Mouse (Mus musculus) lung, postnatal 0 days (tissue): Measurements from ENCODE around the gene Usp30. TPM values are rescaled to one million over a fixed set of nuclear protein-coding genes. Genes with fewer than 3 reads are reported as not detected.

ENCODE experiments used
- ATAC-seq: fragments of 200-750 bp; cut with Nextera tagmentation; 2 replicates; pipeline ENCODE4 v1.8.0; 2017; ENCODE audit warnings: moderate library complexity
- DNase-seq: peaks from one replicate; pipeline ENCODE4 v3.0.0-alpha.2; 2016; ENCODE audit warnings: low spot score
- H3K27ac ChIP-seq: fragments of 300-500 bp; sonication (generic); 2 replicates; pipeline ENCODE4 v1.5.1; 2014; ENCODE audit warnings: antibody characterized with exemption, mild to moderate bottlenecking, low read length, mixed read lengths
- H3K27me3 ChIP-seq: fragments of 300-500 bp; sonication (generic); replicated peaks from 2 replicates; pipeline ENCODE4 v1.6.1; 2014; ENCODE audit warnings: low read length, mixed read lengths; ENCODE audit not compliant: insufficient read depth
- H3K36me3 ChIP-seq: fragments of 300-500 bp; sonication (generic); 2 replicates; pipeline ENCODE4 v1.6.1; 2014; ENCODE audit warnings: low read length, mixed read lengths; ENCODE audit not compliant: insufficient read depth
- H3K4me1 ChIP-seq: fragments of 300-500 bp; sonication (generic); 2 replicates; pipeline ENCODE4 v1.6.1; 2014; ENCODE audit warnings: antibody characterized with exemption, low read depth, low read length, mixed read lengths; ENCODE audit not compliant: insufficient read depth
- H3K4me2 ChIP-seq: fragments of 300-500 bp; sonication (generic); replicated peaks from 2 replicates; pipeline ENCODE4 v1.6.1; 2014; ENCODE audit warnings: low read depth, mild to moderate bottlenecking, low read length, moderate library complexity, mixed read lengths
- H3K4me3 ChIP-seq: fragments of 300-500 bp; sonication (generic); 2 replicates; pipeline ENCODE4 v1.5.1; 2014; ENCODE audit warnings: low read depth, low read length
- H3K9ac ChIP-seq: fragments of 300-500 bp; sonication (generic); replicated peaks from 2 replicates; pipeline ENCODE4 v1.6.1; 2014; ENCODE audit warnings: low read depth, mild to moderate bottlenecking
- H3K9me3 ChIP-seq: fragments of 300-500 bp; sonication (generic); 2 replicates; pipeline ENCODE4 v1.6.1; 2016; ENCODE audit warnings: low read length, mixed read lengths
- CTCF ChIP-seq: IDR thresholded peaks from 2 replicates; pipeline ENCODE4 v1.5.1; 2016; ENCODE audit warnings: antibody characterized with exemption, mild to moderate bottlenecking
- EP300 ChIP-seq: IDR thresholded peaks from 2 replicates; pipeline ENCODE4 v1.6.1; 2016; ENCODE audit warnings: antibody characterized with exemption, mild to moderate bottlenecking, control low read depth
- WGBS: fragments of 180-500 bp; shearing (Covaris S2); extraction: QIAGEN DNeasy Blood & Tissue Kit; methylation state at CpG from one replicate; pipeline ENCODE4 v1.1.7; 2014; 5-methylcytosine and 5-hydroxymethylcytosine counted together
- polyA plus RNA-seq: library from polyadenylated mRNA; unstranded; fragments of >200 nt; fragmentation: Nextera tagmentation; extraction: Ambion mirVana; gene quantifications from 2 replicates; pipeline ENCODE4 v1.2.1, GENCODE M21; 2015

Gene Usp30
- polyA plus RNA-seq, 1 experiment from 2014 or later = 8.7 TPM

DNA sequence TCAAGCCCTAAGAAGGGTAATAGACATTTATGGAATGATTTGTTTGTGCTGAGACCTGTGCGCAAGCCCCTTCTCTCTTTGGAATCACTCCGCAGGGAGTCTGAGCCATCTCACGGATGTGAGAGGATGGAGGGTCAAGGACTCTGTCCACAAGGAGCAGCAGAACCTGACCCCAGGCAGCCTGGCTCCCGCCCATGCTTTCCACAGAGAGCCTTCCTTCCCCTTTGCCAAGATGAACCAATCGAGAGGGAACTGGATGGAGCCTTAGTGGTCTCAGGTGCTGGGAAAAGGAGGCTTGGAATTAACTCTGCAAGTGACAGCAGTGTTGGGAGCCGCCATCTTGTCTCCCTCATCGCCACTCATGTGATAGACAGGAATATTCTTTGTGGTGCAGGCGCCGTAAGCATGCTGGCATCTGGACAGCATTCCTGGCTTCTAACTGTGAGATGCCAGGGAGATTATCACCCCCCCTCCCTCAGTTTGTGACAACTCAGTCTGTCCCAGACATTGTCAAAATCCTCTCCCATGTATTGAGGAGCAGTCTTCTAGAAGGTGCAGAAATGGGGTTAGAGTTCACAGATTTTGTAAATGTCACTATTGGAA, 8.0 kb upstream of the Usp30 start:
- TF ChIP-seq CTCF (no peak), EP300 (no peak)
- 80% methylated on average over 9 of the region's 9 CpGs for WGBS
- Histone ChIP-seq H3K9me3 (no peaks in the 10 kb centered on the region), H3K27ac (no peak overlapping the region), H3K9ac (no peak overlapping the region), H3K36me3 (no peaks in the 10 kb centered on the region), H3K27me3 (no peaks in the 10 kb centered on the region), H3K4me2 (no peak overlapping the region), H3K4me3 (no peak overlapping the region), H3K4me1 (no peaks in the 10 kb centered on the region)
- no peak for DNase-seq
- ATAC-seq = no peak

DNA sequence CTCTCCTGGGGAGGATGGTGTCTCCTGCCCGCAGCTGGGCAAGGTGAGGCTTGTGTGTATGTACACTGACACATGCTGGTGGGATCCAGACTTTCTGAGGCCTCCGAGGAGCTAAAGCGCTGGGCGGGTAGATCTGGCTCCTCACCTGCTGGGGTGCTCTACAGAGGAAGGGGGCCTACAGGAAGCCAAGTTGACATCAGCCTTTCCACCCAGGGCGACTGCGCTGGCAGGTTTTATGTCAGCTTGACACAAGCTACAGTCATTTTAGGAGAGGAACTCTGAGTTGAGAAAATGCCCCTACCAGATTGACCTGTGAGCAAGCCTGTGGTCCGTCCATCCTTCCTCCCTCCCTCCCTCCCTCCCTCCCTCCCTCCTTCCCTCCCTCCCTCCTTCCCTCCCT, 3.6 kb upstream of the Usp30 start:
- H3K4me1 ChIP-seq = no peaks in the 10 kb centered on the region
- no peak overlapping the region for H3K9ac ChIP-seq
- ATAC-seq (no peak), DNase-seq (no peak)
- H3K4me3 ChIP-seq = no peak overlapping the region
- no peaks in the 10 kb centered on the region for H3K9me3 ChIP-seq
- H3K27me3 ChIP-seq = no peaks in the 10 kb centered on the region
- 28% methylated on average over 6 of the region's 7 CpGs for WGBS
- H3K27ac ChIP-seq = no peak overlapping the region
- TF ChIP-seq CTCF = no peak
- no peak for TF ChIP-seq EP300
- no peak overlapping the region for H3K4me2 ChIP-seq
- no peaks in the 10 kb centered on the region for H3K36me3 ChIP-seq

DNA sequence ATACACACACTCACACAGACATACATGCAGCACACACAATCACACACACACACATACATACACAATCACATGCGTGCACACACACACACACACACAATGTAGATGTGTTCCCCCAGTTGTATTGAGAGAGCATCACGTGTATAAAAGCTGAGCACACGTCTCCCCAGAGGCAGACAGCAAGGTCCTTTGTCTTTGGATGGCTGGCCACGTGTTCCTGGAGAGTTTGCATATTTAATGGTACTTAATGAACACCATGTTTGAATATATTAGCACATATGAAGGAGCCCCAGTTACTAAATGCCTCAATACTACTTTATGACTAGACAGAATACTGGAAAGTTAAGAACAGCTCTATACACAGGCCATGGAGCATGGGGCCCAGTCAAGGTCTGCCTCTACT, 1.3 kb upstream of the Usp30 start:
- DNase-seq (no peak), ATAC-seq (no peak)
- no peaks in the 10 kb centered on the region for H3K9me3 ChIP-seq
- 68% methylated on average over 4 of the region's 4 CpGs for WGBS
- H3K4me2 ChIP-seq = no peak overlapping the region
- TF ChIP-seq EP300 (no peak), CTCF (no peak)
- H3K27ac ChIP-seq = no peak overlapping the region
- H3K9ac ChIP-seq = no peak overlapping the region
- H3K4me1 ChIP-seq = no peaks in the 10 kb centered on the region
- H3K27me3 ChIP-seq = no peaks in the 10 kb centered on the region
- no peaks in the 10 kb centered on the region for H3K36me3 ChIP-seq
- no peak overlapping the region for H3K4me3 ChIP-seq

DNA sequence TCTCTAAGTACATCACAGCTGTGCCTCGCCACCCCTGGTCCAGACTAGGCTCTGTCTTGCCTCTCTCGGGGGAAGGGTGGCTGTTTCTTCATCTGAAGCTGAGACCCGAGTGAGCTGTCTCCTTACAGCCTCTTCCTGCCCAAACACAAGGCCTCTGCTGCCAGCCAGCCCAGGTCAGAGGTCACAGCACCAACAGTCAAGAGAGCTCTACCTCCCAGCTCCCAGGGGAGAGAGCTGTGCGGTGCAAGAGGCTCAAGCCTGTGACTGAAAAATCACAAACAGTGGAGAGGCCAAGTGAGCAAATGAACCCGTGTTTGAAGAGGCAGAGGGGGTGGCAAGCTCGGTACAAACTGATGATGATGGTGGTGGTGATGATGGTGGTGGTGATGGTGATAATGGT, 1.3 kb downstream of the Usp30 start:
- WGBS = 37% methylated on average over 6 of the region's 6 CpGs
- Histone ChIP-seq H3K4me2 (no peak overlapping the region), H3K9me3 (no peaks in the 10 kb centered on the region), H3K9ac (no peak overlapping the region), H3K4me3 (no peak overlapping the region), H3K4me1 (no peaks in the 10 kb centered on the region), H3K36me3 (no peaks in the 10 kb centered on the region), H3K27ac (no peak overlapping the region), H3K27me3 (no peaks in the 10 kb centered on the region)
- no peak for ATAC-seq
- DNase-seq = no peak
- TF ChIP-seq EP300 = no peak
- TF ChIP-seq CTCF = no peak

- Histone ChIP-seq H3K27ac (no peak overlapping the region), H3K36me3 (no peaks in the 10 kb centered on the region), H3K4me1 (no peaks in the 10 kb centered on the region), H3K9ac (no peak overlapping the region), H3K9me3 (no peaks in the 10 kb centered on the region), H3K27me3 (no peaks in the 10 kb centered on the region), H3K4me3 (no peak overlapping the region), H3K4me2 (no peak overlapping the region)
- no peak for TF ChIP-seq CTCF
- TF ChIP-seq EP300 = no peak
- no peak for ATAC-seq
- no peak for DNase-seq
- 77% methylated on average over 9 of the region's 9 CpGs for WGBS
Observed at GRCm38 (mm10) chr5:114067543-114067942, 2.3 kb downstream of the Usp30 start.

DNA sequence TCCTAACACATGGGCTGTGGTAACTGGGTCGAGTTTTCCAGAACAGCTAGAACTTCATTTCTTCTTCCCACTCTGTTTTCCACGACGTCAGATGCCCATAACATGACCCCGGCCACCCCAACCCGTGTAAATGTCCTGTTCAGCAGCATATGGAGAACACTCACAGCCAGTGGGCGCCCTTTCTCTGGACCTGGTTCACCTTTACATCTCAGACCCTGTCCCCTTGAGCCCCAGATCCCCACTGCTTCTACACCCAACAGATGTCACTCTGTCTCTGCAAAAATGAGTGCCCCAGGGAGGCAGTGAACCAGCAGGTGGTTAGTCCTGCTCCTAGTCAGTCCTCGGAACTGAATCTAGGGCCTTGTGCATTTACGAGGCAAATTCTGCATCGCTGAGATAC, 2.7 kb downstream of the Usp30 start:
- WGBS = 67% methylated on average over 9 of the region's 9 CpGs
- H3K4me1 ChIP-seq = no peaks in the 10 kb centered on the region
- no peak overlapping the region for H3K27ac ChIP-seq
- no peaks in the 10 kb centered on the region for H3K9me3 ChIP-seq
- H3K4me2 ChIP-seq = no peak overlapping the region
- no peak overlapping the region for H3K4me3 ChIP-seq
- no peaks in the 10 kb centered on the region for H3K27me3 ChIP-seq
- DNase-seq (no peak), ATAC-seq (no peak)
- TF ChIP-seq EP300 (no peak), CTCF (no peak)
- no peak overlapping the region for H3K9ac ChIP-seq
- H3K36me3 ChIP-seq = no peaks in the 10 kb centered on the region

DNA sequence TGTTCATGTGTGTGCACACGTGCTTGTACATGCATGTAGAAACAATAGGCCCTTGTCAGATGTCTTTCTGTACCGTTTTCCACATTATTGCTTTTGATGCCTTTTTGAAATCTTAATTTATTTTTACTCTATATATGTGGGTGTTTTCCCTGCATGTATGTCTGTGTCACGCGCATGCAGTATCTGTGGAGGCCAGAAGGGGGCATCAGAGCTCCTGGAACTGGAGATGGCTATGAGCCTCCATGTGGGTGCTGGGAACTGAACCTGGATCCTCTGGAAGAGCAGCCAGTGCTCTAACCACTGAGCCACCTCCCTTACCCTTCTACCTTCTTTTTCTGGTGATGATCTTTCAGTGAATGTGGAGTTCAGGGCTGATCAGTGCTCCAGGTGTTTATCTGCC, 5.6 kb downstream of the Usp30 start:
- Histone ChIP-seq H3K9ac (no peak overlapping the region), H3K9me3 (no peaks in the 10 kb centered on the region), H3K27ac (no peak overlapping the region), H3K27me3 (no peaks in the 10 kb centered on the region), H3K4me2 (no peak overlapping the region), H3K4me1 (no peaks in the 10 kb centered on the region), H3K4me3 (no peak overlapping the region), H3K36me3 (no peaks in the 10 kb centered on the region)
- TF ChIP-seq EP300 = no peak
- no peak for TF ChIP-seq CTCF
- 89% methylated on average over 4 of the region's 4 CpGs for WGBS
- DNase-seq = no peak
- ATAC-seq = no peak
